Mouse (Mus musculus) neural tube, embryonic 15.5 days (tissue): ENCODE results near the gene Eras. TPM values are rescaled to one million over a fixed set of nuclear protein-coding genes. Genes with fewer than 3 reads are reported as not detected.
"Not testable (repeated sequence)": the region's sequence is repeated elsewhere in the genome, so short reads cannot be mapped to it uniquely, and the experiment has no call there.

ENCODE experiments used
- ATAC-seq: fragments of 200-750 bp; cut with Nextera tagmentation; 2 replicates; pipeline ENCODE4 v1.8.0; 2017; ENCODE audit warnings: mild to moderate bottlenecking, moderate TSS enrichment, moderate library complexity; ENCODE audit not compliant: low FRiP score
- H3K27ac ChIP-seq: fragments of 300-500 bp; sonication (generic); replicated peaks from 2 replicates; pipeline ENCODE4 v1.5.1; 2015; ENCODE audit warnings: mild to moderate bottlenecking, inconsistent platforms
- H3K27me3 ChIP-seq: fragments of 300-500 bp; sonication (generic); replicated peaks from 2 replicates; pipeline ENCODE4 v1.6.1; 2015; ENCODE audit warnings: inconsistent platforms
- H3K36me3 ChIP-seq: fragments of 300-500 bp; sonication (generic); 2 replicates; pipeline ENCODE4 v1.6.1; 2015; ENCODE audit warnings: inconsistent platforms
- H3K4me1 ChIP-seq: fragments of 300-500 bp; sonication (generic); 2 replicates; pipeline ENCODE4 v1.6.1; 2015; ENCODE audit warnings: inconsistent platforms
- H3K4me2 ChIP-seq: fragments of 300-500 bp; sonication (generic); 2 replicates; pipeline ENCODE4 v1.6.1; 2015; ENCODE audit warnings: inconsistent platforms, mild to moderate bottlenecking, moderate library complexity
- H3K4me3 ChIP-seq: fragments of 300-500 bp; sonication (generic); replicated peaks from 2 replicates; pipeline ENCODE4 v1.5.1; 2015; ENCODE audit warnings: mild to moderate bottlenecking, inconsistent platforms
- H3K9ac ChIP-seq: fragments of 300-500 bp; sonication (generic); replicated peaks from 2 replicates; pipeline ENCODE4 v1.6.1; 2015; ENCODE audit warnings: mild to moderate bottlenecking, inconsistent platforms
- H3K9me3 ChIP-seq: fragments of 300-500 bp; sonication (generic); replicated peaks from 2 replicates; pipeline ENCODE4 v1.6.1; 2016; ENCODE audit warnings: inconsistent platforms
- WGBS: fragments of 180-500 bp; shearing (Covaris S2); methylation state at CpG from one replicate; pipeline ENCODE4 v1.1.7; 2015; ENCODE audit warnings: mixed read lengths; 5-methylcytosine and 5-hydroxymethylcytosine counted together
- polyA plus RNA-seq: library from polyadenylated mRNA; unstranded; fragments of >200 nt; fragmentation: Nextera tagmentation; extraction: Ambion mirVana; gene quantifications from 2 replicates; pipeline ENCODE4 v1.2.1, GENCODE M21; 2015

Gene Eras
- polyA plus RNA-seq, 1 experiment from 2014 or later: 0.28 TPM

DNA sequence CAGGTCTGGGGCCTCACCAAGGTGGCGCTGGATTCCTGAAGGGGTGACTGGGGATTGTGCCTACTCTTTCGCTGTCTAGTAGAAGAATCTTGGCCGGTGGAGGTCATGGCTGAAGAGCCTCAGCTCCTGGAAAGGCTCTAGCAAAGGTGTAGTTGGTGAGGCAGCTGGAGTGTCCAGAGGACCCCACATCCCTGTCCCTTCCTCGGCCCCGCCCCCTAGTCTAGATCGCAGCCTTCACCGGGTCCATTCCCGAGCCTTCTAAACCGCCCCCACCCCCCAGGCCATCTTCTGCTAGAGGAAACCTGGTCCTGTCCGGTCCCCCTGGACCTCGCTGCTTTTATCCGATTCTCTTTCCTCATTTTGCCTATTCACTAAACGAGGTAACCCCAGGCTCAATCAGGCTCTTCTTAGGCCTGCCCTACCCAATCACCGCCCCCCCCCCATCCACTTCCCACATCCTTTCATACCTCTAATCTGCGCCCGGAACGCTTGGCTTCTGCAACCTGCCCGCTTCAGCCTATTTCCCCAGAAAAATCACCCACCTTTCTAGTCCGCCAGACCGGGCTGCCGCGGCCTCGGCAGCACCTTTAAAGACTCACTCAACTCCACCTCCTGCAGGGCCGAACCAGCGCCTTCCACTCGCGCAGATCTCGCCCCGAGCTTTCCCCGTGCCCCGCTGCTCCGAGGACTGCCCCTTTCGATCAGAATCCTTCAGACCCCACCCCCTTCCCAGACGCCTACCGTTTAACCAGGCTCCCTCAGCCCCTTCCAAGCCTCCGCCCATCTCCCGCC, 18.9 kb upstream of the Eras start, which contains the start of gene Hdac6:
Hdac6 (minus strand) TSS at position 782 of the 792 bp plus-strand sequence.
- Histone ChIP-seq H3K4me2 (peak within 1 kb of the TSS; percentile 58), H3K36me3 (no peaks in the 10 kb centered on the region; the same call in 1 of the 2 replicates), H3K27ac (peak within 1 kb of the TSS; percentile 79), H3K27me3 (no peaks in the 10 kb centered on the region), H3K9ac (peak within 1 kb of the TSS; percentile 50), H3K9me3 (no peaks in the 10 kb centered on the region), H3K4me1 (peaks cover 6% of the 10 kb centered on the region; the same call in 1 of the 2 replicates), H3K4me3 (peak within 1 kb of the TSS; percentile 49)
- peak; percentile 23 for ATAC-seq
- WGBS: 28% methylated on average over 34 of the region's 37 CpGs

DNA sequence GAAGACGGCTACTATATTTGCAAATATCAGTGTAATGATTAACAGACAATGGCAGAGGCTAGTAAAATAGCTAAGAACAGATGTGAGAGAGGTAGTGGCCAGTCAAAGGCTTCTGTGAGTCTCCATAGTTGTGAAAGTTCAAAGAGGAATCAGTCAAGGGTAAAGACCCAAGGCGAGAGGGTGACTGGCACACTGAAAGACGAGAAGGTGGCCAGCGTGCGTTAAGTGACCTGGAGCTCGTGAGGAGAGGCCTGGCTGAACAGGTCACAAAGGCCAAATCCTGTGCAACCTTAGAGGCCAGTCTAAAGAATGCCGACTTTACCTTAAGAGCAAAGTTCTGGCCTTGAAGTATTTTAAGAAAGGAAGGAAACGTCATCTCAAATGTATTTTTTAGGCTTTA, 17.2 kb upstream of the Eras start:
- 82% methylated on average over 8 of the region's 8 CpGs for WGBS
- H3K4me1 ChIP-seq: peaks cover 6% of the 10 kb centered on the region; the same call in 1 of the 2 replicates
- no peaks in the 10 kb centered on the region for H3K9me3 ChIP-seq
- no peak for ATAC-seq
- no peak overlapping the region for H3K27ac ChIP-seq
- H3K4me3 ChIP-seq: no peak overlapping the region
- no peaks in the 10 kb centered on the region for H3K27me3 ChIP-seq
- peaks cover 4% of the 10 kb centered on the region for H3K36me3 ChIP-seq
- no peak overlapping the region for H3K9ac ChIP-seq
- no peak overlapping the region for H3K4me2 ChIP-seq

DNA sequence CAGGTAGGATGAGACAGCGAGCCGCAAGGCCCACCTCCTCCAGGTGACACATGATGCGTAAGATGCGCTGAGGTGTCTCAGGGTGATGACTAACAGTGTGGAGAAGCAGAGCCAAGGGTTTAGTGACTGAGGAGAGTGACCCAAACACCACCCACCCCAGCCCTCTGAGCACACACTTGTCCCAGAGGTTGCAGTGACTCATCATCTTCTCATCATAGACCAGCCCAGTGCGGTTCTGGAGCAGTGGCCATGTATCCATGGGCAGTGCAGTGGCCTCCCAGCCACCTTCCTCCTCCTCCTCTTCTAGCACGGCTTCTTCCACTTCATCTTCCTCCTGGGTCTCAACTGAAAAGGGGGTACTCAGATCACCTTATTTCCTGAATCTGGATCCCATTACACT, 9.3 kb upstream of the Eras start:
- no peak overlapping the region for H3K4me2 ChIP-seq
- H3K27me3 ChIP-seq: no peaks in the 10 kb centered on the region
- no peak overlapping the region for H3K9ac ChIP-seq
- 94% methylated on average over 6 of the region's 6 CpGs for whole genome bisulfite sequencing
- ATAC-seq: no peak
- H3K27ac ChIP-seq: no peak overlapping the region
- no peaks in the 10 kb centered on the region for H3K9me3 ChIP-seq
- H3K4me1 ChIP-seq: no peaks in the 10 kb centered on the region
- H3K36me3 ChIP-seq: peaks cover 7% of the 10 kb centered on the region; the same call in 1 of the 2 replicates
- no peak overlapping the region for H3K4me3 ChIP-seq

DNA sequence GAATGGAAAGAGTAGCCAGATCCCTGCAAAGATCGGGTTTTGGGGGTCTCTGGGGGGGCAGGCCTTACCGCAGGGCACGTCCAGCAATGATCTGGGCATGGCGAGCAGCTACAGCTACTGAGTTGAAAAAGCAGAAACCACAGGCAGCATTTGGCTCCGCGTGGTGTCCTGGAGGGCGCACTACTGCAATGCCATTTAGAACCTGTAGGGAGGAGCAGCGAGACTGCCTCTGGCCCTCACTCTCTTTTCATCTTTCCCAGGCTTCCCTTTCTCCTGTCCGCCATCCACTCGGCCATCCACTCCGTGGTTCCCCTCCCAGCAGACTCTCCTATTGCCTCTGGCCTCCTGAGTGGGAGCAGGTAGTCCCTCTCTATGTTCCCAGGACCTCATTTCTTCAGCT, 8.5 kb upstream of the Eras start:
- Histone ChIP-seq H3K4me3 (no peak overlapping the region), H3K4me1 (no peaks in the 10 kb centered on the region), H3K4me2 (no peak overlapping the region), H3K27ac (no peak overlapping the region), H3K9me3 (no peaks in the 10 kb centered on the region), H3K36me3 (peaks cover 13% of the 10 kb centered on the region), H3K9ac (no peak overlapping the region), H3K27me3 (no peaks in the 10 kb centered on the region)
- 44% methylated on average over 11 of the region's 11 CpGs for WGBS
- ATAC-seq: no peak

DNA sequence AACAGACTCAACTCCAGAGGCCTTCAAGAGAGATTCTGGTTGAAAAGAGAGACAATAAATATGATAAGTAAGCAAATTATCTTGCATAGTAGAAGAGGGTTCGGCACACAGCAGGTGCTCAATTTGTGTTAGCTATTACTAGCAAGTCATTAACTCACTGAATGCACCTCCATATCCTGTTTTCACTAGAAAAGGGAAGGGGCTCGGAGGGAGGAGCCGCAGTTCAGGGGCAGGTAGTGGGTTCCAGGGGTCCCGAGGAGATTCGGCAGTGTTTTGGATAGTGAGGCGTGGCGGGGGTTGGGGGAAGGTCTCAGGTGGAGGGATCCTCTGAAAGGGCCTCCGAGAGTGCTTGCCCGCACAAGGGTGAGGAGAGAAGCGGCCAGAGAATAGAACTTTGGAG, 1.3 kb downstream of the Eras start:
- no peak overlapping the region for H3K4me2 ChIP-seq
- no peak overlapping the region for H3K27ac ChIP-seq
- no peak overlapping the region for H3K4me3 ChIP-seq
- no peak for ATAC-seq
- 23% methylated on average over 10 of the region's 10 CpGs for WGBS
- H3K4me1 ChIP-seq: peaks cover 11% of the 10 kb centered on the region
- peaks cover 17% of the 10 kb centered on the region for H3K36me3 ChIP-seq
- no peaks in the 10 kb centered on the region for H3K9me3 ChIP-seq
- 0 out of 2 replicates have a peak, but pooled peaks cover 7% of the 10 kb centered on the region for H3K27me3 ChIP-seq
- H3K9ac ChIP-seq: no peak overlapping the region

DNA sequence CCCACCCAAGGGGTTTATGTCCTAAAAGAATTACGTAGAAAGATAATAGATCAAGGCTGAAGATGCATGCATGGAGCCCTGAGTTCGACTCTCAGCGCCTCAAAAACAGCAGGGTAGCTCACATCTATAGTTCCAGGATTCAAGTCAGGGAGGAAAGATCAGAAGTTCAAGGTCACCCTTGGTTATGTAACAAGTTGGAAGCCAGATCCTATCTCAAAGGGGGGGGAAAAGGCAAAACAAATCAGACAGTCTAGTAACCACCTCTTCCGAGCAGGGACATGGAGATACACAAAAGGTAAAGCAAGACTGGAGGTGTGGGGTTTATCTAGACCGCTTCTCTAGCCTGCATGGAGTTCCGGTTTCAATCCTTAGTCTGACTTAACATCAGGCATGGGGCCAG, 2.1 kb downstream of the Eras start:
- WGBS: 70% methylated on average over 6 of the region's 6 CpGs
- Histone ChIP-seq H3K27ac (no peak overlapping the region), H3K9ac (no peak overlapping the region), H3K4me1 (peaks cover 11% of the 10 kb centered on the region), H3K9me3 (no peaks in the 10 kb centered on the region), H3K4me3 (no peak overlapping the region), H3K27me3 (0 out of 2 replicates have a peak, but pooled peaks cover 7% of the 10 kb centered on the region), H3K4me2 (no peak overlapping the region), H3K36me3 (peaks cover 9% of the 10 kb centered on the region; the same call in 1 of the 2 replicates)
- no peak for ATAC-seq

DNA sequence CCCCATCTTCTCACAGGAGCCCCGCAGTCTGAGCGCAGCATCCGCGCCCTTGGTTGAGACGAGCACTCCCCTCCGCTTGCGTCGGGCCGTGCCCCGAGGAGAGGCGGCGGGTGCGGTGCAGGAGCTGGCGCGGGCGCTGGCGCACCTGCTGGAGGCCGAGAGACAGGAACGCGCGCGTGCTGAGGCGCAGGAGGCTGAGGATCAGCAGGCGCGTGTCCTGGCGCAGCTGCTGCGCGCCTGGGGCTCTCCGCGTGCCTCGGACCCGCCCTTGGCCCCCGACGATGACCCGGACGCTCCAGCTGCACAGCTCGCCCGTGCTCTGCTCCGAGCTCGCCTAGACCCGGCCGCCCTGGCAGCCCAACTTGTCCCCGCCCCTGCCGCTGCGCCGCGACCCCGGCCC, 6.4 kb downstream of the Eras start:
- H3K4me3 ChIP-seq: peak overlapping the region; percentile 51
- H3K27ac ChIP-seq: peak overlapping the region; percentile 79; the same call in 1 of the 2 replicates
- peak overlapping the region; percentile 65 for H3K4me2 ChIP-seq
- H3K36me3 ChIP-seq: no peaks in the 10 kb centered on the region
- no peaks in the 10 kb centered on the region for H3K27me3 ChIP-seq
- H3K9ac ChIP-seq: peak overlapping the region; percentile 58; the same call in 1 of the 2 replicates
- WGBS: 18% methylated on average over 31 of the region's 48 CpGs
- H3K9me3 ChIP-seq: no peaks in the 10 kb centered on the region
- peaks cover 11% of the 10 kb centered on the region for H3K4me1 ChIP-seq
- ATAC-seq: no peak

DNA sequence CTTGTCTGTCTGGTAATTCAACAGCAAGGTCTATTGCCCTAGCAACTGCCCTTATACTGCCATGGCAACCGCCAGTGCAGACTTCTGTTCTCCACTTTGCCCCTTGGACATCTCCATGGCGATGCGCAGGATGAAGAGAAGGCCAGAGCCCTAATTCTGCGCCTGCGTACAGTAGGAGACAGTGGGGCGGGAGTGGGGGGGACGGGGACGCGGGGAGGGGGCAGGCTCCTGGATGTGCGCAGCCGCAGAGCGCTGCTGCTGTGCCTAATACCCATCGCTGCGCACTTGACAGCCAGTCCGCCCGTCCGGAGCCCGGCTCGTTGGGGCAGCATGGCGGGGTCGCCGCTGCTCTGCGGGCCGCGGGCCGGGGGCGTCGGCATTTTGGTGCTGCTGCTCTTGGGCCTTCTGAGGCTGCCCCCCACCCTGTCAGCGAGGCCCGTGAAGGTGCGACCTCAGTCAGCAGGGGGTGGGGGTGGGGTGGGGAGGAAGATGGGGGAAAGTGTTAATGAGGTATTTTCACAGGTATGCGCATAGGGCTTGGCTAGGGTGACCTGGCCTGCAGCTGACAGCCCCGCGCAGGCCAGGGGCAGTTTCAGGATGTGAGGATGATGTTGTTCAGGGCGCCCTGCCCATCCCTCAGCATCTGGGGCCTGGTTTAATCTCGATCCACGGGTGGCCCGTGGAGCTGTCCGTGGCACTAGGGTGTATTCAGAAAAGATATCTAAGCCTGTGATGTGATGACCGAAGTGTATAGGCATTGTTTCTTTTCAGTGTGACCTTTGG, 8.6 kb downstream of the Eras start, which contains the start of gene Pcsk1n:
Pcsk1n (plus strand) TSS at position 222 of the 783 bp plus-strand sequence.
- peak within 1 kb of the TSS; percentile 65 for H3K4me2 ChIP-seq
- H3K4me1 ChIP-seq: peaks cover 11% of the 10 kb centered on the region
- H3K9ac ChIP-seq: peak within 1 kb of the TSS; percentile 58
- H3K9me3 ChIP-seq: no peaks in the 10 kb centered on the region
- ATAC-seq: peak; percentile 91
- H3K27me3 ChIP-seq: no peaks in the 10 kb centered on the region
- peak within 1 kb of the TSS; percentile 51 for H3K4me3 ChIP-seq
- H3K36me3 ChIP-seq: no peaks in the 10 kb centered on the region
- 17% methylated on average over 39 of the region's 40 CpGs for whole genome bisulfite sequencing
- H3K27ac ChIP-seq: peak within 1 kb of the TSS; percentile 79

DNA sequence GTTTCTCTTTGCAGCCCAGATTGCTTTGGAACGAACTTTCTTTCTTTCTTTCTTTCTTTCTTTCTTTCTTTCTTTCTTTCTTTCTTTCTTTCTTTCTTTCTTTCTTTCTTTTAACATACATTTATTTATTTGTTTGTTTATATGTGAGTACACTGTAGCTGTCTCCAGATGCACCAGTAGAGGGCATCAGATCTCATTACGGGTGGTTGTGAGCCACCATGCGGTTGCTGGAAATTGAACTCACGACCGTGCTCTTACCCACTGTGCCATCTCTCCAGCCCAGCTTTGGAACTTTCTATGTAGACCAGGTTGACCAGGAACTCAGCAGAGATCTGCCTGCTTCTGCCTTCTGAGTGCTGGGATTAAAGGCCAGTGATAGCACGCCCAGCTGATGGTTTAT, 10.4 kb downstream of the Eras start:
- 75% methylated on average over 6 of the region's 6 CpGs for WGBS
- not testable (repeated sequence) for H3K4me2 ChIP-seq, H3K27me3 ChIP-seq, H3K4me3 ChIP-seq, H3K4me1 ChIP-seq, H3K9me3 ChIP-seq, H3K9ac ChIP-seq, ATAC-seq, H3K36me3 ChIP-seq, H3K27ac ChIP-seq

DNA sequence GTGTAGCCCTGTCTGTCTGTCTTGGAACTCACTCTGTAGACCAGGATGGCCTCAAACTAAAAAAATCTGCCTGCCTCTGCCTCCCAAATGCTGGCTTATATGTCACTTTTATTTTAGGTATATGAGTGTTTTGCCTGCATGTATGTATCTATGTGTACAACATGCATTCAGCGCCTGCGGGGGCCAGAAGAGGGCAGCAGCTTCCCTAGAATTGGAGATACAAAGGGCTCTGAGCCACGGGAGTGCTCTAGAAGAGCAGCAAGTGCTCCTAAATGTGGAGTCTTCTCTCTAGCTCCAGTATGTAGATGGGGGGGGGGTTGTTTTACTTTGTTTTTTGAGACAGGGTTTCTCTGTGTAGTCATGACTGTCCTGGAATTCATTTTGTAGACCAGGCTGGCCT, 12.7 kb downstream of the Eras start:
- H3K4me2 ChIP-seq, H3K4me1 ChIP-seq, H3K4me3 ChIP-seq, H3K27ac ChIP-seq, H3K9ac ChIP-seq, H3K27me3 ChIP-seq, H3K36me3 ChIP-seq, H3K9me3 ChIP-seq, ATAC-seq: not testable (repeated sequence)
- WGBS: 19% methylated on average over 3 of the region's 3 CpGs

DNA sequence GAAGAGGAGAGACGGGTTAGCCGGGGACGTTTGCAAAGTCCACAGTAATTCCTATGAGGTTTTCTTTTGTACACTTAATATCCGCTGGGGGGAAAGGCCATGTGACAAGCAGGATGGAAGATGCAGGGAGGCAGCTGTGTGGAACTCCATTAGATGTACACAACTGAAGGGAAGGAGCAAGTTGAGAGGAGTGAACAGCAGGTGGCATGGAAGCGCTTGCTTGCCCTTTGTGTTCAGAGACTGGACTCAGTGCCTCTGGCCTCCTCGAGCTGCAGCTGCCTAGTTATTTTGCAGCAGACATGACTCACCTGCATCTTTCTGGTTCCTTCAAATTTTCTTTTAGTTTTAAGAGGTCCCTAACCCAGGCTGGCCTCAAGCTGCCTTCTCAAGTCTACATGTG, 17.9 kb downstream of the Eras start:
- Histone ChIP-seq H3K27me3 (no peaks in the 10 kb centered on the region), H3K4me2 (no peak overlapping the region), H3K9ac (no peak overlapping the region), H3K27ac (no peak overlapping the region), H3K4me1 (no peaks in the 10 kb centered on the region), H3K9me3 (no peaks in the 10 kb centered on the region), H3K4me3 (no peak overlapping the region), H3K36me3 (peaks cover 6% of the 10 kb centered on the region; the same call in 1 of the 2 replicates)
- no peak for ATAC-seq
- 56% methylated on average over 6 of the region's 6 CpGs for WGBS
